Mouse (Mus musculus) olfactory bulb, adult 2 months (tissue): ENCODE measurements around the gene Ntm.

ENCODE experiments used
- CTCF ChIP-seq: fragments of 200-500 bp; IDR thresholded peaks from 2 replicates; pipeline ENCODE4 v1.5.1; 2012; ENCODE audit warnings: low read depth, mild to moderate bottlenecking, low read length, moderate library complexity; ENCODE audit not compliant: insufficient read depth
- POLR2A ChIP-seq: fragments of 200-500 bp; IDR thresholded peaks from 2 replicates; pipeline ENCODE4 v1.6.1; 2012; ENCODE audit warnings: mild to moderate bottlenecking, low read depth, low read length, moderate library complexity; ENCODE audit not compliant: insufficient read depth

- TF ChIP-seq CTCF (no peak), POLR2A (no peak)
These were observed 128.0 kb downstream of the Ntm start for GRCm38 (mm10) chr9:29834911-29835310.
